Mouse (Mus musculus): ENCODE measurements at regions not wholly inside any gene's neighbourhood (a gene's known extent, or its start where the extent isn't known, plus 50 kb on each side); places are given as distances from the start of the nearest gene placed in this dataset.
A peak's percentile ranks its signal among the peaks of the same experiment; 100 is the strongest.

DNA sequence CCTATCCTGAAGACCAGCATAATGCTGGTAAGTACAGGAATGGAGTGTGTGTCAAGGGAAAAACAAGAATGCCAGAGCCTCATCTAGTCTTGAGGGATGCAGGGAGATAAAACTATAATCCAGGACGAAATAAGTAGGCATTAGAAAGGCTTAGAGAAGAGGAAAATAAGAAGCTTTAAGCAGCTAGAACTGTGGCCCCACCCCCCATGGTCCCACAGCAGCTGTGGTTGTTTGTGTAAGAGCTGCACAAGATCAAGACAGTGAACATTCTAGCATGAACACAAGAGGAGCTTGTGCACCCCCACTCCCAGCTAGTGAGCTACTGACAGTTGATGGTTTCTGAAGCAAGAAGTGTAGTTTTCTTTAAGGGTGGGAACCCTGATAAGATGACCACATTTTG, 315.9 kb downstream of the Tmem135 start:
- DNase-seq (ENCODE audit: low read depth, low spot score) = no peak

- DNase-seq (ENCODE audit: low read depth, low spot score) = peak; percentile 23
These were observed 317.7 kb downstream of the Tmem135 start for GRCm38 (mm10) chr7:89086348-89086747.

DNA sequence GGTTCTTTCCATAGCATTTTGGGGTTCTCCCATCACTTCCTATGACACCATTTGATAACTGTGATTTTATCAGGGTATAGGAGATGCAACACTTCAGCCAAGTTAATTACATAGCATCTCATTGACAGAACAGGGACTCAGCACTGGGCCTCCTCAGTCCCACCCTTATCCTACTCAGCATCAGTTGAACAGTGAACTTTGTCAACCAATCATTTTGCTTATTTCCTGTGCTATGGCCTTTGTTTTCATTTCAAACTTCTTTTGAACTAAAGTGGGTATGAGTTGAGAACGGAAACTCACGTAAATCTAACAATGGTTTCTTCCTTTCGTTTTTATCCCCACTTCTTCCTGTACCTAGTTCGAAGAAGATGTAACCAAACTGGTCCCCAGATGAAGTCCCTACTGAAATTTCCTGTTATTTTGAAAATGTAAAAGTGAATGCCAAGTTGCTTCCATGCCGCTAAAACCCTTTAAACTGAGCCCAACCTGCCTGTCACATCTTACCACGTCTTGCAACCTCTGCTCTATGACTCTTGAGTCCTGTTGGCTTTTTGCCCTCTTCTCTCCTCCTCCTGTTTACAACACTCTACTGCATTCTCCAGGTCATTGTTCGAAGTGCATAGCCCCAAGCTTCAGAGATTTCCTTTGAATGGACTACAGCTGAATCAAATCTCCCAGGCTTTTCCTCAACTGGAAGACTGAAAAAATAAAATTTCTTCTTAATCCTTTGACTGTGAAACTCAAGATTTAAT, 329.9 kb downstream of the Tmem135 start:
- DNase-seq (ENCODE audit: low read depth, low spot score) = peak; percentile 24

- no peak for DNase-seq (ENCODE audit: low read depth, low spot score)
These were observed 334.0 kb downstream of the Tmem135 start for GRCm38 (mm10) chr7:89070030-89070429.

- no peak for DNase-seq (ENCODE audit: low read depth, low spot score)
These were observed 339.6 kb downstream of the Tmem135 start for GRCm38 (mm10) chr7:89064462-89064861.

GRCm38 (mm10) chr7:89063630-89064029, 340.4 kb downstream of the Tmem135 start:
- DNase-seq (ENCODE audit: low read depth, low spot score) = no peak

- no peak for DNase-seq (ENCODE audit: low read depth, low spot score)
These were observed 349.5 kb downstream of the Tmem135 start for GRCm38 (mm10) chr7:89054494-89054893.

GRCm38 (mm10) chr7:89051240-89051639, 352.8 kb downstream of the Tmem135 start:
- DNase-seq (ENCODE audit: low read depth, low spot score) = no peak

- no peak for DNase-seq (ENCODE audit: low read depth, low spot score)
These were observed 357.4 kb downstream of the Tmem135 start for GRCm38 (mm10) chr7:89046405-89047217.

GRCm38 (mm10) chr7:89042977-89043376, 361.0 kb downstream of the Tmem135 start:
- no peak for DNase-seq (ENCODE audit: low read depth, low spot score)

DNA sequence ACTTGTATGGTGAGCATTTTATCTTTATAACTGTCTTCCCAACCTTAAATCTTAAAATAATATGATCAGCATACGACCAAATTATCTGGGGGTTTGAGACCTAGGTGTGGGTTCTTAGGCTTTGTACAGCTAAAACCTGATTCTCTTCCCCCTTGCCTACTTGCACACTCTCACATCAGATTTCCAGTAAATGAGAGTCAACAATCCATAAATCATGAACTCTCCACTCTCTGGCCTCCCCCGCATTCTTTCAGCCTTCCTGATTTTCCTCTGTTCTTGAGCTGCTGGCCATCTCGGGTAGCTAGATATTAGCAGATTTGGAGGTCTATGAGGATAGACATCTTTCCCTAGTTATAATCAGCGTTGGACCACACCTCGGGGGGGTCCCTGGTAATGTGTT, 362.7 kb downstream of the Tmem135 start:
- no peak for DNase-seq (ENCODE audit: low read depth, low spot score)

GRCm38 (mm10) chr7:89040139-89040538, 363.9 kb downstream of the Tmem135 start:
- no peak for DNase-seq (ENCODE audit: low read depth, low spot score)

- no peak for DNase-seq (ENCODE audit: low read depth, low spot score)
These were observed 368.7 kb downstream of the Tmem135 start for GRCm38 (mm10) chr7:89035138-89035996.

DNA sequence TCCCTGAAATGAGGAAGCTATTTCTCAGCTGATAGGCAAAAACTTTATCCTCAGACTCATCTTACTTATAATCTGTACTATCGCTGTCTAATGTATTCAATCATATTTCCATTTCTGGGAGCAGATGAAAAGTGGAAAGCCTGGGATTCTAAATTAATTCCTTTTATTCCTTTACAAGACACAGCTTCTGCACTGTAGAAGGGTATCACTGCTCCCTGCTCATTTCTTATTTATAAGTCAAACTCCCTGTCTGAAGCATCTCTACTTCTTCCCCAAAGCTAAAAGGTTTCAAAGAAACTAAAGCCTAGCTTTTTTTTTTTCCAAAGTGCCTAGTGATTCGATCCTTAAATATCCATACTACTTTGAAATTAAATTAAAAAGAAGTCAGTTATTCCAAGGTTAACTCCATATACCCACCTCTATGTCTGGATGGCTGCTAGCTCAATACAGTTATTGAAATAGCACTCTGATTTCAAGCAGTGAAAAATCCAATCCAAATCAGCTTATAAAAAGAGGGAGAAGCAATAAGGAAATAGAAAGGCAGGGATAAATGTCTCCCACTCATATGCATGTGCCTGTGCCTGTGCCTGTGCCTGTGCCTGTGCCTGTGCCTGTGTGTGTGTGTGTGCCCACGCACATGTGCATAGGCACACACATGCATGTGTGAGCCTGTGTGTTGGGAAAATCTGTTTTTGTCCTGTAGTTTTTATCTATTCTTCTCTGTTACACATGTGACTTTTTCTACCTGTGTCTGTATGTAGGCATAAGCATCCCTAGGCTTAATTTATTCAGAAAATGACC, 380.6 kb downstream of the Tmem135 start:
- DNase-seq (ENCODE audit: low read depth, low spot score) = no peak

DNA sequence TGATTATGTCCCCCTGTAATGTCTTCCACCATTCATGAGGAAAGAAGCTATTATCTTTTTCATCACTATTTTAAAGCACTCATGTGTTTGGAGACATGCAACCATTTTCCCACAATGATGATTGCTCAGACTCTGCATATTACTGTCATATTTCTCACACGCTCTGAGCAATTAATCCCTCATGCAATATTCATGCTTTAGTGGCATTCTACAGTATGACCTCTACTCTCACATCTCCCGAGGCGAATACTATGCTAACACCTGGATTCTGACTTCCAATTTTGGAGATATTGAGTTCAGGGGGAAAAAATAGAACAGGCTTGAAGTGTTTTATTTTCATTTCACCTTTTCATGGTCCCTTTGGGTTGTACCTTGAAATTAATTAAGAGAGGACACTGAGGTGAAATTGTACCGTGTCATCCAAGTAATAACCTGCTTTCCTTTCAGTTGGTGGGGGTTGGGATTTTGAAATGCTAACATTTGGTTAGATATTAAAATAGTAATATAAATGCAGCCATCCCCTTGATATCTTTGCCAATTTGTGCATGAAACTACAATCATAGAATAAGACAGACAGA, 405.1 kb downstream of the Tmem135 start:
- DNase-seq (ENCODE audit: low read depth, low spot score) = no peak

DNA sequence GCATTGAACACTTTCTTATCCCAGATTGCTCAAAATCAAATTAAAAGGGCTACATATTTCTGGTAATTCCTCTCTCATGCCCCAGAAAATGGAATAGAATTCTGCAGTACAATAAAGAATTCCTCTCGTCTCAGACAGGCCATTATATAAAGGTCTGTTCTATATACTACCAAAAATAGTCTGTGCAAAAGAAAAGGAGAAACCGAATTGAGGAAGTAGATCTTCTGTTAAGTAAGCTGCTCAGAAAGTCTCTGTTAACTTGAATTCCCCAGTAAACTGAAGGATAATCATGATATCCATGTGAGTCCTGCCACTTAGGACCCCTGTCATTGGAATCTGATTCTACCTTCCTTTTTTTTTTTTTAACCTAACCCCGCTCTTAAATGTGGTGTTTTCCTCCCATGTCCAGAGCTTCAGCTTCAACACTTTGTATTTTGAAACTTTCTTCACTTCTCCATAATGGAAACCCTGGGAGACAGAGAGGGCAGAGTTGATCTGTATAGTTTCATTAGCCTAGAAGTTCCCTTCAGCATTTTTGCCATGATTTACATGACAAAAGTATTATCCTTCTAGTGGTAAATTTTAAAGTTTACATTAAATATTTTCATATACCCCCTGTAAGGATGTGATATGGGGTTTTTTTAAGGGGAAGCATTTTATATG, 406.1 kb downstream of the Tmem135 start:
- DNase-seq (ENCODE audit: low read depth, low spot score) = no peak

- DNase-seq (ENCODE audit: low read depth, low spot score) = no peak
These were observed 429.6 kb downstream of the Tmem135 start for GRCm38 (mm10) chr7:88974436-88974835.

DNA sequence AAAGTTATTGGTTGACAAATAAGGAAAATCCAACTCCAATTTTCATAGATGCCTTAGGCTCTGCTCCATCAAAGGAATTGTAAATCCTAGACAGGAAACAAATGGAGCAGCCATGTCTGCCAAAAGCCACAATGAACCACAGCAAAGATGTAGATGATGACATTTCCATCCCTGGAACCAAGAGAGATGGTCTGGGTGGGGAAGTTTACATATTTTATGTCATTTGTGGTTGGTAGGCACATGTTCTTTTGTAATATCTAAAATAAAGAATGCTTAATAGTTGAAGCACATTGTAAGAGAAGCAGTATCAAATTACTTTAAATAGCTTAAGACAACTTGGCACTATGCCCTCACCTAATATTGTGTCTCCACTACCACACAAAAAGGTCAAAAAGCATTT, 443.2 kb downstream of the Tmem135 start:
- DNase-seq (ENCODE audit: low read depth, low spot score) = no peak

DNA sequence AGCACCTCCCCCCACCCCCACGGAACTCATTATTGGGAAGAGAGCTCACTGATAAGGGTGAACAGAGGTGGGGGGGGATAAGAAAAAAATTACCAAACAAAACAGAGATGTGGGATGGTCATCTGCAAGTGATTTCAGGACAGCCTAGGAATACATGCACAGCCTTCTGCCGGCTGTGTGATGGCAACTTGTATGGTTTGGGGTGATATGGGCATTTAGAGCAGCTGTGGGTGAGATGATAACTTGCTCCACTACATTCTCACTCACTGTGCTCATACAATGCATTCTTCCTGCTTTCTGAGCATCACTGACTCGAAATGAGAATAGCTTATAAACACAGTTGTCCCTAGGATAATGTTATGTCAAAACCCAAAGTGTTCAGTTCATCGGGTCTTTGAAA, 443.8 kb downstream of the Tmem135 start:
- DNase-seq (ENCODE audit: low read depth, low spot score) = no peak

Measured in CD4-positive helper T cell, adult 2 months (primary cell).